Mouse (Mus musculus) neural tube, embryonic 15.5 days (tissue): ENCODE data around the gene Cers5. TPM values are rescaled to one million over a fixed set of nuclear protein-coding genes. Genes with fewer than 3 reads are reported as not detected.
"Not testable (repeated sequence)": the region's sequence is repeated elsewhere in the genome, so short reads cannot be mapped to it uniquely, and the experiment has no call there.

Source experiments
- ATAC-seq: fragments of 200-750 bp; cut with Nextera tagmentation; 2 replicates; pipeline ENCODE4 v1.8.0; 2017; ENCODE audit warnings: mild to moderate bottlenecking, moderate TSS enrichment, moderate library complexity; ENCODE audit not compliant: low FRiP score
- H3K27ac ChIP-seq: fragments of 300-500 bp; sonication (generic); replicated peaks from 2 replicates; pipeline ENCODE4 v1.5.1; 2015; ENCODE audit warnings: mild to moderate bottlenecking, inconsistent platforms
- H3K27me3 ChIP-seq: fragments of 300-500 bp; sonication (generic); replicated peaks from 2 replicates; pipeline ENCODE4 v1.6.1; 2015; ENCODE audit warnings: inconsistent platforms
- H3K36me3 ChIP-seq: fragments of 300-500 bp; sonication (generic); 2 replicates; pipeline ENCODE4 v1.6.1; 2015; ENCODE audit warnings: inconsistent platforms
- H3K4me1 ChIP-seq: fragments of 300-500 bp; sonication (generic); 2 replicates; pipeline ENCODE4 v1.6.1; 2015; ENCODE audit warnings: inconsistent platforms
- H3K4me2 ChIP-seq: fragments of 300-500 bp; sonication (generic); 2 replicates; pipeline ENCODE4 v1.6.1; 2015; ENCODE audit warnings: inconsistent platforms, mild to moderate bottlenecking, moderate library complexity
- H3K4me3 ChIP-seq: fragments of 300-500 bp; sonication (generic); replicated peaks from 2 replicates; pipeline ENCODE4 v1.5.1; 2015; ENCODE audit warnings: mild to moderate bottlenecking, inconsistent platforms
- H3K9ac ChIP-seq: fragments of 300-500 bp; sonication (generic); replicated peaks from 2 replicates; pipeline ENCODE4 v1.6.1; 2015; ENCODE audit warnings: mild to moderate bottlenecking, inconsistent platforms
- H3K9me3 ChIP-seq: fragments of 300-500 bp; sonication (generic); replicated peaks from 2 replicates; pipeline ENCODE4 v1.6.1; 2016; ENCODE audit warnings: inconsistent platforms
- WGBS: fragments of 180-500 bp; shearing (Covaris S2); methylation state at CpG from one replicate; pipeline ENCODE4 v1.1.7; 2015; ENCODE audit warnings: mixed read lengths; 5-methylcytosine and 5-hydroxymethylcytosine counted together
- polyA plus RNA-seq: library from polyadenylated mRNA; unstranded; fragments of >200 nt; fragmentation: Nextera tagmentation; extraction: Ambion mirVana; gene quantifications from 2 replicates; pipeline ENCODE4 v1.2.1, GENCODE M21; 2015

Gene Cers5
- polyA plus RNA-seq, result 82.2 and 92.1 TPM in 2 replicates

DNA sequence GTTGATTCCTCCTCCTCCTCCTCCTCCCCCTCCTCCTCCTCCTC lies at the start of gene Cers5:
Cers5 (minus strand) TSS at position 5 of the 44 bp plus-strand sequence.
- not testable (repeated sequence) for H3K27me3 ChIP-seq, ATAC-seq, H3K36me3 ChIP-seq, H3K9me3 ChIP-seq
- Histone ChIP-seq H3K4me1 (peaks cover 29% of the 10 kb centered on the region), H3K4me3 (peak within 1 kb of the TSS; percentile 80), H3K9ac (peak within 1 kb of the TSS; percentile 95), H3K4me2 (peak within 1 kb of the TSS; percentile 73), H3K27ac (peak within 1 kb of the TSS; percentile 95)

GRCm38 (mm10) chr15:99819621-99820279 lies 47.1 kb upstream of the Cers5 start:
- H3K4me2 ChIP-seq, result peak overlapping the region; percentile 47
- no peak for ATAC-seq
- H3K9me3 ChIP-seq, result no peaks in the 10 kb centered on the region
- WGBS, result 55% methylated on average over 14 of the region's 14 CpGs
- H3K4me3 ChIP-seq, result peak overlapping the region; percentile 32
- peak overlapping the region; percentile 85 for H3K27ac ChIP-seq
- no peaks in the 10 kb centered on the region for H3K27me3 ChIP-seq
- H3K4me1 ChIP-seq, result peaks cover 29% of the 10 kb centered on the region
- peak overlapping the region; percentile 43 for H3K9ac ChIP-seq
- H3K36me3 ChIP-seq, result peaks cover 6% of the 10 kb centered on the region; the same call in 1 of the 2 replicates

DNA sequence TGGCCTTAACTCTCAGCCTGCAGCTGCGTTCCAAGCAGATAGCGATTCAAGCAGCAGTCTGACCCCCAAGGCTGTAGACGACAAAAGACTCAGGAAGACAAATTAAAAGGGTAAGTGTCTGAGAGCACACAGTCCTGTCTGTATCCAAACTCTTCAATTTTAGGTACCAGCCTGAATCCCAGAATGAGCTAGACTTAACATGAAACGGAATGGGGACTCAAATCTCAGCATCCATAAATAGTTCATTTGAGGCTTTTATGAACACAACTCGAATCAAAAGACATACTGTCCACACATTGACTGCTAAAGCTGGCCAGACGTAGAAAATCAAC lies 46.4 kb upstream of the Cers5 start:
- peaks cover 29% of the 10 kb centered on the region for H3K4me1 ChIP-seq
- WGBS, result 22% methylated on average over 6 of the region's 6 CpGs
- H3K36me3 ChIP-seq, result peaks cover 6% of the 10 kb centered on the region; the same call in 1 of the 2 replicates
- H3K4me3 ChIP-seq, result peak overlapping the region; percentile 32
- peak overlapping the region; percentile 47 for H3K4me2 ChIP-seq
- H3K9ac ChIP-seq, result peak overlapping the region; percentile 43
- ATAC-seq, result no peak
- H3K27me3 ChIP-seq, result no peaks in the 10 kb centered on the region
- no peaks in the 10 kb centered on the region for H3K9me3 ChIP-seq
- H3K27ac ChIP-seq, result peak overlapping the region; percentile 85

DNA sequence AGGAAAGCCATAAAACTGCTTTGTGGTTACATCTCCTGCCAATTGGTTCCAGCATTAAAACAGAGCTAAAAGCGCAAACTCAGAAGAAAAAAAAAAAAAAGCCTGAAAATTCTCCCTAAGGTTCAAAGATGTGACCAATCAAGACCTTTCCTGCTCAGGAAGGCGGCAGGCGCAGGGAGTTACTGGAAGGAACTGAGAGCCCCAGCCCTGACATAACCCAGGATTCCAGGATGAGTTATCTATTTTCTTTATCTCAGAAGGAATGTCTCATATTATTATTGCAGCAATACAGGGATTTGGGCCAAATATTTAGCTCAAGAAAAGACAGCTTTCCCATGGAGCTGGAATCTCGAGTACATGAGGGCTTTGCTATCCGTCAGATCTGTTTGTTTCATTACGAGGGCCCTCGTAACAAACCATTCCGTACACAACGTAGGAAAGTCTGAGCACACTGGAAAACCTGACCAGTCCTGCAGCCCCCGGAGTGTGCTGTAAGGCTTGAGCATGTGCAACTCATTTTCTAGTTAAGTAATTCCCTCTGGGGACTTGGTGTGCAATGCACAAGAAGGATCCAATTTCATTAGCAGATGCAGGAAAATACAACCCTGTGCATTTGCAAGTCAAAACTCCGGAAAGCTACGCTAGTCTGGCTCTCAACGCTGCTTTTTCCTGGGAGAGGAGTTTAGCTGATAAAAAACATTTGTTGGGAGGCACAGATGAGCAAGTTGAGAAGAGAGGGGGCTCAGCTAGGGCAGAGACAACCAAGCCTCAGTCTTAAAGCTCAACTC lies 45.8 kb upstream of the Cers5 start:
- H3K4me1 ChIP-seq, result peaks cover 28% of the 10 kb centered on the region
- no peaks in the 10 kb centered on the region for H3K27me3 ChIP-seq
- H3K4me2 ChIP-seq, result peak overlapping the region; percentile 47
- peak overlapping the region; percentile 43; the same call in 1 of the 2 replicates for H3K9ac ChIP-seq
- ATAC-seq, result peak; percentile 72
- H3K36me3 ChIP-seq, result peaks cover 6% of the 10 kb centered on the region; the same call in 1 of the 2 replicates
- 6% methylated on average over 13 of the region's 13 CpGs for whole genome bisulfite sequencing
- H3K9me3 ChIP-seq, result no peaks in the 10 kb centered on the region
- H3K4me3 ChIP-seq, result peak overlapping the region; percentile 32
- peak overlapping the region; percentile 85 for H3K27ac ChIP-seq

GRCm38 (mm10) chr15:99817343-99818235 lies 44.9 kb upstream of the Cers5 start:
- no peak for ATAC-seq
- Histone ChIP-seq H3K4me1 (peaks cover 26% of the 10 kb centered on the region), H3K36me3 (peaks cover 6% of the 10 kb centered on the region; the same call in 1 of the 2 replicates), H3K27me3 (no peaks in the 10 kb centered on the region), H3K9ac (no peak overlapping the region), H3K9me3 (no peaks in the 10 kb centered on the region), H3K4me3 (peak overlapping the region; percentile 32; the same call in 1 of the 2 replicates), H3K4me2 (peak overlapping the region; percentile 47), H3K27ac (peak overlapping the region; percentile 85)
- WGBS, result 29% methylated on average over 8 of the region's 8 CpGs

DNA sequence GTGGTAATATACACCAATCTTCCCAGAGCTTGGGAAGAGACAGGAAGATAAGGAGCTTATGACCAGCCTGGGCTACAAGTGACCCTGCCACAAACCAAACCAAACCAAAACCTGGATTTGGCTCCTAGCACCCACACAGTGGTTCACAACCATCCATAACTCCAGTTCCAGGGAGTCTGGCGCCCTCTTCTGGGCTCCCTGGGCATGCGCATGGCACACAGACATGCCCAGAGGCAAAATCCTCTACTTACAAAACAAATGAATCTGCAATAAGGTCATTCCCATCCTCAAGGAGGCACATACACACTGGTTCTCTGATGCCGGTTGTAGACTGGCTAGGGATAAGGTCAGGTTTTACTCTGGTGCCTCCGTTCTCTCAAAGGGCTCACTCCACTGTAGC lies 43.3 kb upstream of the Cers5 start:
- Histone ChIP-seq H3K9me3 (no peaks in the 10 kb centered on the region), H3K36me3 (peaks cover 6% of the 10 kb centered on the region; the same call in 1 of the 2 replicates), H3K9ac (no peak overlapping the region), H3K4me1 (peaks cover 26% of the 10 kb centered on the region), H3K4me2 (no peak overlapping the region), H3K27me3 (no peaks in the 10 kb centered on the region), H3K4me3 (no peak overlapping the region), H3K27ac (0 out of 2 replicates have a peak overlapping the region, but pooled peaks have one; percentile 28)
- no peak for ATAC-seq
- WGBS, result 92% methylated on average over 4 of the region's 4 CpGs

GRCm38 (mm10) chr15:99814554-99815260 lies 42.0 kb upstream of the Cers5 start:
- H3K27ac ChIP-seq, result 0 out of 2 replicates have a peak overlapping the region, but pooled peaks have one; percentile 3
- ATAC-seq, result no peak
- H3K9ac ChIP-seq, result no peak overlapping the region
- H3K4me2 ChIP-seq, result no peak overlapping the region
- H3K4me3 ChIP-seq, result no peak overlapping the region
- H3K36me3 ChIP-seq, result peaks cover 6% of the 10 kb centered on the region; the same call in 1 of the 2 replicates
- H3K4me1 ChIP-seq, result peaks cover 22% of the 10 kb centered on the region
- no peaks in the 10 kb centered on the region for H3K27me3 ChIP-seq
- H3K9me3 ChIP-seq, result no peaks in the 10 kb centered on the region
- 85% methylated on average over 24 of the region's 24 CpGs for WGBS

GRCm38 (mm10) chr15:99813639-99814038 lies 41.0 kb upstream of the Cers5 start:
- ATAC-seq, result no peak
- Histone ChIP-seq H3K4me3 (no peak overlapping the region), H3K27ac (no peak overlapping the region), H3K4me1 (peaks cover 12% of the 10 kb centered on the region), H3K4me2 (no peak overlapping the region), H3K27me3 (no peaks in the 10 kb centered on the region), H3K36me3 (peaks cover 6% of the 10 kb centered on the region; the same call in 1 of the 2 replicates), H3K9me3 (no peaks in the 10 kb centered on the region), H3K9ac (no peak overlapping the region)
- 92% methylated on average over 6 of the region's 6 CpGs for WGBS

- WGBS, result 78% methylated on average over 7 of the region's 7 CpGs
- Histone ChIP-seq H3K27me3 (no peaks in the 10 kb centered on the region), H3K9ac (no peak overlapping the region), H3K9me3 (no peaks in the 10 kb centered on the region), H3K4me2 (no peak overlapping the region), H3K4me3 (no peak overlapping the region), H3K27ac (no peak overlapping the region), H3K4me1 (peaks cover 16% of the 10 kb centered on the region), H3K36me3 (peaks cover 6% of the 10 kb centered on the region; the same call in 1 of the 2 replicates)
- ATAC-seq, result no peak
These were observed 39.4 kb upstream of the Cers5 start for GRCm38 (mm10) chr15:99812097-99812496.

- Histone ChIP-seq H3K9me3 (no peaks in the 10 kb centered on the region), H3K27ac (peak overlapping the region; percentile 85), H3K4me2 (peak overlapping the region; percentile 27), H3K27me3 (no peaks in the 10 kb centered on the region), H3K4me1 (peaks cover 33% of the 10 kb centered on the region), H3K9ac (peak overlapping the region; percentile 29), H3K36me3 (peaks cover 8% of the 10 kb centered on the region; the same call in 1 of the 2 replicates), H3K4me3 (no peak overlapping the region)
- peak; percentile 82 for ATAC-seq
- WGBS, result 13% methylated on average over 21 of the region's 21 CpGs
These were observed 35.4 kb upstream of the Cers5 start for GRCm38 (mm10) chr15:99807776-99808735.
